Mouse (Mus musculus) heart, postnatal 36 days (tissue): ENCODE data around the gene Cacnb4. TPM values are rescaled to one million over a fixed set of nuclear protein-coding genes. Genes with fewer than 3 reads are reported as not detected.

Experiments used
- DNase-seq, 2 experiments: peaks; one replicate each; pipeline ENCODE4 v3.0.0; 2021 to 2022
- intact Hi-C: fragments of 180-260 bp; cut with DNase I; formaldehyde crosslinking; loops from one replicate; pipeline ENCODE4 v1.15.1; 2025
- total RNA-seq, 2 experiments: library from RNA; stranded (reverse); gene quantifications; 2 replicates each; pipeline ENCODE4 v1.2.3; 2021

Gene Cacnb4
- total RNA-seq, 2 experiments from 2014 or later: 0.53 to 0.62 TPM

GRCm38 (mm10) chr2:52389975-52390374 lies 286.7 kb downstream of the Cacnb4 start:
- DNase-seq: no peak
- intact Hi-C loops: no loop called here

DNA sequence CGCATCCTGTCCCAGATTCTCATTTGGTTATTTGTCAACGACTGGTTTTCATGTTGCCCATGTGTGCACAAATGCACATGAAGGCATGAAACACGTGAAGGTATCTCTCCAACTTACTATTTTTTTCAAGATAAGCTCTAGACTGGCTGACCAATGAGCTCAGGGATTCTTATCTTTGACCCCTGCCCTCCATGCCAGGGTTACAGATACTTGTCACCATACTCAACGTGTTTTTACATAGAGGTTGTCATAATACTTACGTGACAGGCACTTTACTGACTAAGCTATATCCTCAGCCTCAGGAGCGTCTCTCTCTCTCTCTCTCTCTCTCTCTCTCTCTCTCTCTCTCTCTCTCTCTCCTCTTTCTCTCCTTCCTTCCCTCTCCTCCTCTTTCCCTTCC lies 290.2 kb downstream of the Cacnb4 start:
- no peak for DNase-seq
- intact Hi-C loops: no loop called here

GRCm38 (mm10) chr2:52386037-52386436 lies 290.6 kb downstream of the Cacnb4 start:
- intact Hi-C loops: no loop called here

DNA sequence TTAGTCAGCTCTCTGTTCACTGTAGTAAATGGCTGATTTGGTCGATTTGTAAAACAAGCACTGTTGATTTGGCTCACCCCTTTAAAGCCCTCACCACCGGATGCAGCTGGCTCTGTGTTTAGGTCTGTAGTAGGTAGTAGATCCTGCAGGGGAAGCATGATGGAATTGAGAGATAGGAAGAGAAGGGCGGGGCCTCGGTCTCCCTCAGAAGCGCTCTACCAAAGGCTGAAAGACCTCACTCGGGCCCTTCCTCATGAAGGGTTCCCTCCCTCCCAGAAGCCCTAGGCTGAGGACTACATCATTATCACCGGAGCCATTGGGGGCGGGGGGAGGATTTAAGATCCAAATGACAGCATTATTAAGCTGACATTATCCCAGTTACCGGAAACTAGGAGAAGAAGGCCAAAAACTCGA lies 297.8 kb downstream of the Cacnb4 start:
- intact Hi-C loops: no loop called here
- DNase-seq: no peak

More at GRCm38 (mm10) chr2:52386037-52386436, 290.6 kb downstream of the Cacnb4 start:
- DNase-seq: peak in 1 of 2 experiments; percentile 13

- DNase-seq: peak in 1 of 2 experiments; percentile 7
- intact Hi-C loops: no loop called here
These were observed 298.2 kb downstream of the Cacnb4 start, which contains the start of gene Neb for GRCm38 (mm10) chr2:52378448-52378804. Gene Neb (minus strand): TSS chr2:52378474.

Other genes with a start within 250 kb of the Cacnb4 start
- gene Stam2, start 65.5 kb upstream of the Cacnb4 start, total RNA-seq: 10 to 100 TPM; 16.5 to 17.4 TPM
- gene Fmnl2, start 181.0 kb upstream of the Cacnb4 start, total RNA-seq: 1 to 10 TPM; 5.6 to 6.8 TPM